Mouse (Mus musculus) urinary bladder, postnatal 14 days (tissue): ENCODE data around the gene Ggn.
"Not testable (repeated sequence)": the region's sequence is repeated elsewhere in the genome, so short reads cannot be mapped to it uniquely, and the experiment has no call there.

Source experiments
- DNase-seq: peaks from one replicate; pipeline ENCODE4 v3.0.0; 2021; ENCODE audit warnings: low spot score

Ggn gene

GRCm38 (mm10) chr7:29212775-29213560 lies 43.0 kb downstream of the Ggn start:
- not testable (repeated sequence) for DNase-seq

- DNase-seq: no peak
Measured at GRCm38 (mm10) chr7:29213675-29214082, 43.7 kb downstream of the Ggn start, which contains the start of gene Catsperg1. Catsperg1 (minus strand) TSS chr7:29214035.

- DNase-seq: no peak
Measured at GRCm38 (mm10) chr7:29214236-29214635, 44.2 kb downstream of the Ggn start.

DNA sequence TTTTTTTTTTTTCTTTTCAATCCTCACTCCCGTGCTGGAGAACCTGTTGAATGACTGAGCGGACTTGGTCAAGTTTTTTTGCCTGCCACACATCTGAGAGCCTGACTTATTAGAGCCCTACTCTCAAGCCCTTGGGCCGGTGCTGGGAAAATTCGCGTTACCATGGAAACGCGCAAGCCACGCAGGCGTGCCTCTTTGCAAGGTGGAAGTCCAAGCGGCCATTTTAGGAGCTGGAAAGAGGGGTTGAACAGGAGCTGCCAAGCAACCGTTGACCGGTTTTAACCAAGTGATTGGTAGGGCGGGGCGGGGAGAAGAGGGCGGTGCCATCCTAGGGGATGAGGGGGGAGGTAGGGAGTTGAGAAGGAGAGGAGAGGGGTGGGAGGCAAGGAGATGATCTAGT lies 44.8 kb downstream of the Ggn start:
- no peak for DNase-seq
